8 mouse cellular contexts compared by ENCODE assay signal in the genomic region with DNA sequence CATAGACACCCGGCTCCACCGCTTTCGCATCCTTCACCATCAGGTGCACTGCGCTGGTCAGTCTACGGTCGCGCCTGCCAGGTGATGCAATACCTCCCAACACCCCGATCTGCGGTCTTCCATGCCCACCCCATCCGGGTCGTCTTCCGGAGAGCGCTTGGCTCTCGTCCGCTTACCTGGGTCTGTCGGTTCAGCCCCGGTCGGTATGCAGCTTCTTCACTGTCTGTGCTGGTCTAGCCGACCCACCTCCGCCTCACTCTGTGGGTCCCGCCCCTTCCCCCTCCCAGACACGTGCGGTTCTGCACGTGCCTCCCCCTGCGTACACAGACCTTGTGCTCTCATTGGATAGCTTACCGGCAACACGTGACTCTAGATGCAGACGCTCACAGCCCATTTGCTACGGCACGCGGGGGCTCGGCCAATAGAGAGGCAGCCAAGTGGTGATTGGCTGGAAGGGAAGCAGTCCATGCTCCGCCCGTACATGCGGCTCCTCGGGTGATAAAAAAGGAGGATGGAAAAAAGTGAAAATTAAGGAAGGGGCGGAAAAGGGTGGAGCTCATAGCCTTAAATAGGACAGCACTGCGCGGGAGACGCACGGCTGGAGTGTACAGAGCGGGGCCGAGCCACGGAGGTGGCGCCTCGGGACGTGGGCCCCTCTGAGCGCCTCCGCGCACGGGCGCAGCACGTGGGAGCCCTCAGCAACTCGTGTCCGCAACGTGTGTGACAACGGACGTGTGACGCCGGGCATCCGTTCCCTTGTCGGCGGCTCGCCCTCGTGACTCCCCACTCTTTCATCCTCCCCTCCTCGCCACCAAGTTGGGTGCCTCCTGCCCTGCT. TPM values are rescaled to one million over a fixed set of nuclear protein-coding genes. Genes with fewer than 3 reads are reported as not detected.
DNase-seq lines count a peak whose midpoint lies in the region; ATAC-seq lines count a peak whose summit lies in the region.

A gene (minus strand): TSS at position 273 of the 837 bp plus-strand sequence.

- peak within 1 kb of the TSS; percentile 49 for H3K4me3 ChIP-seq in embryonic facial prominence, embryonic 11.5 days (ENCODE audit: low read depth, low read length)
- H3K4me3 ChIP-seq in midbrain, embryonic 11.5 days (ENCODE audit: low read depth, low read length): peak within 1 kb of the TSS; percentile 47

- intact Hi-C loops in left cerebral cortex, postnatal 4 days (cut with DNase I): loop anchor here (1.0 kb wide), 1 partner anchor 25 kb away; no protein-coding TSS in a partner anchor

- peaks cover 2% of the 10 kb centered on the region; the same call in 1 of the 2 replicates for H3K4me1 ChIP-seq in embryonic facial prominence, embryonic 11.5 days (ENCODE audit: control insufficient read depth, insufficient read depth, low read length)
- peaks cover 10% of the 10 kb centered on the region; the same call in 1 of the 2 replicates for H3K4me1 ChIP-seq in midbrain, embryonic 11.5 days (ENCODE audit: control insufficient read depth, insufficient read depth, low read length)

- H3K27me3 ChIP-seq in embryonic facial prominence, embryonic 11.5 days (ENCODE audit: control insufficient read depth, insufficient read depth, low read length): no peaks in the 10 kb centered on the region
- H3K27me3 ChIP-seq in midbrain, embryonic 11.5 days (ENCODE audit: control insufficient read depth, insufficient read depth, low read length): 0 out of 2 replicates have a peak, but pooled peaks cover 2% of the 10 kb centered on the region

- under 1% methylated on average over 66 of the region's 66 CpGs for WGBS in embryonic facial prominence, embryonic 11.5 days
- WGBS in midbrain, embryonic 11.5 days: under 1% methylated on average over 66 of the region's 66 CpGs

- no peaks in the 10 kb centered on the region for H3K36me3 ChIP-seq in embryonic facial prominence, embryonic 11.5 days (replicated peaks; ENCODE audit: control insufficient read depth, insufficient read depth, low read depth, low read length)
- H3K36me3 ChIP-seq in midbrain, embryonic 11.5 days (ENCODE audit: control insufficient read depth, insufficient read depth, low read length): no peaks in the 10 kb centered on the region

- no peaks in the 10 kb centered on the region for H3K9me3 ChIP-seq in embryonic facial prominence, embryonic 11.5 days (replicated peaks; ENCODE audit: control insufficient read depth, low read length)
- no peaks in the 10 kb centered on the region for H3K9me3 ChIP-seq in midbrain, embryonic 11.5 days (ENCODE audit: control insufficient read depth, low read length)

- 0 out of 2 replicates have a peak within 1 kb of the TSS, but pooled peaks have one; percentile 29 for H3K9ac ChIP-seq in embryonic facial prominence, embryonic 11.5 days (replicated peaks; ENCODE audit: low read length)
- peak within 1 kb of the TSS; percentile 52 for H3K9ac ChIP-seq in midbrain, embryonic 11.5 days (ENCODE audit: low read length)

- peak; percentile 92 for DNase-seq in adrenal gland, postnatal 25 days
- peak; percentile 97 for DNase-seq in embryonic facial prominence, embryonic 11.5 days (ENCODE audit: low spot score)
- DNase-seq in kidney, adult 11 months: peak; percentile 99
- peak; percentile 94 for DNase-seq in left cerebral cortex, postnatal 4 days
- DNase-seq in midbrain, embryonic 11.5 days (ENCODE audit: low spot score, missing footprints): peak; percentile 98
- peak; percentile 90 for DNase-seq in right cerebral cortex, postnatal 4 days
- DNase-seq in yolk sac, embryonic 10.5 days (ENCODE audit: low spot score): peak; percentile 96

- peak within 1 kb of the TSS; percentile 88 for H3K4me2 ChIP-seq in embryonic facial prominence, embryonic 11.5 days (ENCODE audit: low read depth, low read length)
- H3K4me2 ChIP-seq in midbrain, embryonic 11.5 days: peak within 1 kb of the TSS; percentile 94

- no peak within 1 kb of the TSS for H3K27ac ChIP-seq in embryonic facial prominence, embryonic 11.5 days (replicated peaks; ENCODE audit: low read depth, low read length)
- no peak within 1 kb of the TSS for H3K27ac ChIP-seq in midbrain, embryonic 11.5 days (ENCODE audit: low read depth, low read length)

- ATAC-seq in embryonic facial prominence, embryonic 11.5 days (replicated peaks; ENCODE audit: insufficient number of reproducible peaks, low FRiP score, low TSS enrichment, low read depth): peak; percentile 98
- peak; percentile 95 for ATAC-seq in granulocyte monocyte progenitor cell, adult 5-6 weeks (replicated peaks; ENCODE audit: poor library complexity, severe bottlenecking)
- ATAC-seq in midbrain, embryonic 11.5 days (ENCODE audit: low FRiP score): peak; percentile 99

RNA-seq across cellular contexts. Expression of the gene that starts here (rescaled TPM):
- 7.9 and 8.3 TPM in 2 replicates for total RNA-seq in adrenal gland, postnatal 25 days (2021)
- polyA plus RNA-seq in embryonic facial prominence, embryonic 11.5 days (2014; fragmentation: Nextera tagmentation; extraction: Ambion mirVana): 6.3 and 7.7 TPM in 2 replicates
- total RNA-seq in granulocyte monocyte progenitor cell, adult 5-6 weeks (2014; fragmentation: Nextera tagmentation): 2.6 and 4.6 TPM in 2 replicates
- total RNA-seq in granulocyte monocyte progenitor cell, adult 5-6 weeks (2017): 0.90 and 4.0 TPM in 2 replicates
- 1 to 10 TPM; 5.6 to 6.9 TPM for total RNA-seq in left cerebral cortex, postnatal 4 days (2021)
- 4.5 and 4.6 TPM in 2 replicates for polyA plus RNA-seq in midbrain, embryonic 11.5 days (2014; fragmentation: Nextera tagmentation; extraction: Ambion mirVana)
